Mouse (Mus musculus) MEL (cell line): ENCODE measurements around the gene Oasl1. TPM values are rescaled to one million over a fixed set of nuclear protein-coding genes. Genes with fewer than 3 reads are reported as not detected.

Experiments
- DNase-seq: peaks from one replicate; pipeline ENCODE4 v3.0.0; 2011; ENCODE audit warnings: low read depth, low spot score
- H3K27ac ChIP-seq: 2 replicates; pipeline ENCODE4 v1.5.1; 2012; ENCODE audit warnings: low read depth, mild to moderate bottlenecking, control low read depth, low read length, moderate library complexity; ENCODE audit not compliant: control insufficient read depth
- H3K27me3 ChIP-seq, 2 experiments: fragments of 150-350 bp in 1 of 2; sonication (generic) in 1 of 2; 2 replicates each; pipeline ENCODE4 v1.6.1; 2012; ENCODE audit warnings: low read length in 2 of 2, mild to moderate bottlenecking in 2 of 2, improper control_type of control experiment in 1 of 2, moderate library complexity in 1 of 2; ENCODE audit not compliant: insufficient read depth in 2 of 2, control insufficient read depth in 1 of 2
- H3K36me3 ChIP-seq, 2 experiments: 2 replicates each; pipeline ENCODE4 v1.6.1; 2012 to 2014; ENCODE audit warnings: low read length in 2 of 2, improper control_type of control experiment in 1 of 2, inconsistent platforms in 1 of 2, mild to moderate bottlenecking in 1 of 2; ENCODE audit not compliant: insufficient read depth in 2 of 2, control insufficient read depth in 1 of 2
- H3K4me1 ChIP-seq, 2 experiments: fragments of 150-350 bp in 1 of 2; sonication (generic) in 1 of 2; 2 replicates each; pipeline ENCODE4 v1.6.1; 2012; ENCODE audit warnings: low read length in 2 of 2, improper control_type of control experiment in 1 of 2, mild to moderate bottlenecking in 1 of 2; ENCODE audit not compliant: insufficient read depth in 2 of 2, control insufficient read depth in 1 of 2
- H3K4me3 ChIP-seq, 2 experiments: fragments of 150-350 bp in 1 of 2; sonication (generic) in 1 of 2; 2 replicates each; pipeline ENCODE4 v1.5.1; 2012; ENCODE audit warnings: low read depth in 2 of 2, low read length in 2 of 2, mild to moderate bottlenecking in 2 of 2, moderate library complexity in 2 of 2, control low read depth in 1 of 2, improper control_type of control experiment in 1 of 2; ENCODE audit not compliant: control insufficient read depth in 1 of 2, insufficient read depth in 1 of 2
- H3K79me2 ChIP-seq: 2 replicates; pipeline ENCODE4 v1.6.1; 2012; ENCODE audit warnings: mild to moderate bottlenecking, low read length, moderate library complexity; ENCODE audit not compliant: control insufficient read depth, poor library complexity, insufficient read depth
- H3K9ac ChIP-seq: 2 replicates; pipeline ENCODE4 v1.6.1; 2012; ENCODE audit warnings: low read depth, mild to moderate bottlenecking, control low read depth, low read length, moderate library complexity; ENCODE audit not compliant: control insufficient read depth, poor library complexity, severe bottlenecking
- H3K9me3 ChIP-seq: fragments of 150-350 bp; sonication (generic); replicated peaks from 2 replicates; pipeline ENCODE4 v1.6.1; 2012; ENCODE audit warnings: mild to moderate bottlenecking, low read length, improper control_type of control experiment, moderate library complexity; ENCODE audit not compliant: insufficient read depth
- BHLHE40 ChIP-seq: IDR thresholded peaks from 2 replicates; pipeline ENCODE4 v1.6.1; 2012; ENCODE audit warnings: low read depth, mild to moderate bottlenecking, inconsistent platforms, low read length, improper control_type of control experiment, borderline replicate concordance
- CHD1 ChIP-seq: IDR thresholded peaks from 2 replicates; pipeline ENCODE4 v1.6.1; 2012; ENCODE audit warnings: low read depth, mild to moderate bottlenecking, inconsistent platforms, low read length, improper control_type of control experiment
- CHD2 ChIP-seq: IDR thresholded peaks from 2 replicates; pipeline ENCODE4 v1.6.1; 2011; ENCODE audit warnings: low read length, improper control_type of control experiment
- CTCF ChIP-seq, 3 experiments: IDR thresholded peaks in 2 of 3; conservative IDR thresholded peaks in 1 of 3; 2 replicates each; pipeline ENCODE4 v1.5.1; 2011 to 2012; ENCODE audit warnings: low read length in 3 of 3, low read depth in 2 of 3, mild to moderate bottlenecking in 2 of 3, improper control_type of control experiment in 1 of 3, inconsistent platforms in 1 of 3, mixed read lengths in 1 of 3, moderate library complexity in 1 of 3; ENCODE audit not compliant: control insufficient read depth in 1 of 3, insufficient read depth in 1 of 3, poor library complexity in 1 of 3, severe bottlenecking in 1 of 3
- E2F4 ChIP-seq: IDR thresholded peaks from 2 replicates; pipeline ENCODE4 v1.6.1; 2011; ENCODE audit warnings: low read depth, low read length, improper control_type of control experiment, borderline replicate concordance
- ELF1 ChIP-seq: IDR thresholded peaks from 2 replicates; pipeline ENCODE4 v1.6.1; 2014; ENCODE audit warnings: low read depth, mild to moderate bottlenecking, inconsistent platforms, low read length, improper control_type of control experiment, moderate library complexity
- EP300 ChIP-seq, 2 experiments: IDR thresholded peaks; 2 replicates each; pipeline ENCODE4 v1.6.1; 2011; ENCODE audit warnings: improper control_type of control experiment in 2 of 2, low read length in 2 of 2, low read depth in 1 of 2, mild to moderate bottlenecking in 1 of 2
- ETS1 ChIP-seq: IDR thresholded peaks from 2 replicates; pipeline ENCODE4 v1.6.1; 2012; ENCODE audit warnings: low read depth, mild to moderate bottlenecking, inconsistent platforms, low read length, improper control_type of control experiment, moderate library complexity
- GABPA ChIP-seq: IDR thresholded peaks from 2 replicates; pipeline ENCODE4 v1.6.1; 2012; ENCODE audit warnings: low read depth, mild to moderate bottlenecking, inconsistent platforms, low read length, improper control_type of control experiment, moderate library complexity
- GATA1 ChIP-seq: IDR thresholded peaks from 2 replicates; pipeline ENCODE4 v1.6.1; 2011; ENCODE audit warnings: low read depth, low read length, improper control_type of control experiment
- HCFC1 ChIP-seq: IDR thresholded peaks from 2 replicates; pipeline ENCODE4 v1.6.1; 2012; ENCODE audit warnings: low read depth, mild to moderate bottlenecking, inconsistent platforms, low read length, improper control_type of control experiment, moderate library complexity
- JUND ChIP-seq: IDR thresholded peaks from 2 replicates; pipeline ENCODE4 v1.6.1; 2011; ENCODE audit warnings: low read depth, mild to moderate bottlenecking, improper control_type of control experiment, low read length
- KAT2A ChIP-seq: conservative IDR thresholded peaks from 2 replicates; pipeline ENCODE4 v1.6.1; 2012; ENCODE audit warnings: low read depth, low read length, improper control_type of control experiment, inconsistent platforms
- MAFK ChIP-seq: IDR thresholded peaks from 2 replicates; pipeline ENCODE4 v1.6.1; 2011; ENCODE audit warnings: low read depth, mild to moderate bottlenecking, low read length, improper control_type of control experiment, borderline replicate concordance
- MAX ChIP-seq: IDR thresholded peaks from 2 replicates; pipeline ENCODE4 v1.6.1; 2011; ENCODE audit warnings: low read length, improper control_type of control experiment
- MAZ ChIP-seq: IDR thresholded peaks from 2 replicates; pipeline ENCODE4 v1.6.1; 2012; ENCODE audit warnings: low read depth, mild to moderate bottlenecking, inconsistent platforms, low read length, improper control_type of control experiment
- MEF2A ChIP-seq: IDR thresholded peaks from 2 replicates; pipeline ENCODE4 v1.6.1; 2014; ENCODE audit warnings: low read depth, mild to moderate bottlenecking, inconsistent platforms, low read length, improper control_type of control experiment; ENCODE audit not compliant: poor library complexity, insufficient replicate concordance, severe bottlenecking; ENCODE audit errors: extremely low read depth
- MXI1 ChIP-seq: IDR thresholded peaks from 2 replicates; pipeline ENCODE4 v1.6.1; 2011; ENCODE audit warnings: mild to moderate bottlenecking, low read depth, low read length, improper control_type of control experiment
- MYB ChIP-seq: IDR thresholded peaks from 2 replicates; pipeline ENCODE4 v1.6.1; 2011; ENCODE audit warnings: mild to moderate bottlenecking, low read depth, low read length, improper control_type of control experiment
- MYC ChIP-seq: IDR thresholded peaks from 2 replicates; pipeline ENCODE4 v1.6.1; 2011; ENCODE audit warnings: low read depth, mild to moderate bottlenecking, low read length, improper control_type of control experiment, moderate library complexity
- NRF1 ChIP-seq: IDR thresholded peaks from 2 replicates; pipeline ENCODE4 v1.6.1; 2014; ENCODE audit warnings: low read depth, mild to moderate bottlenecking, inconsistent platforms, low read length, improper control_type of control experiment, moderate library complexity; ENCODE audit not compliant: poor library complexity, insufficient read depth, severe bottlenecking
- POLR2A ChIP-seq, 2 experiments: IDR thresholded peaks; 2 replicates each; pipeline ENCODE4 v1.6.1; 2011 to 2012; ENCODE audit warnings: low read length in 2 of 2, mild to moderate bottlenecking in 2 of 2, control low read depth in 1 of 2, improper control_type of control experiment in 1 of 2, low read depth in 1 of 2, moderate library complexity in 1 of 2; ENCODE audit not compliant: control insufficient read depth in 1 of 2, insufficient read depth in 1 of 2, poor library complexity in 1 of 2
- POLR2AphosphoS2 ChIP-seq: IDR thresholded peaks from 2 replicates; pipeline ENCODE4 v1.6.1; 2011; ENCODE audit warnings: low read length, improper control_type of control experiment
- POLR2AphosphoS5 ChIP-seq: IDR thresholded peaks from 2 replicates; pipeline ENCODE4 v1.6.1; 2012; ENCODE audit warnings: low read depth, borderline replicate concordance, mild to moderate bottlenecking, inconsistent platforms, low read length, moderate library complexity, mixed read lengths
- RCOR1 ChIP-seq: IDR thresholded peaks from 2 replicates; pipeline ENCODE4 v1.6.1; 2012; ENCODE audit warnings: low read depth, mild to moderate bottlenecking, inconsistent platforms, low read length, improper control_type of control experiment
- SIN3A ChIP-seq: IDR thresholded peaks from 2 replicates; pipeline ENCODE4 v1.6.1; 2012; ENCODE audit warnings: low read length, improper control_type of control experiment, inconsistent platforms
- SMC3 ChIP-seq: IDR thresholded peaks from 2 replicates; pipeline ENCODE4 v1.6.1; 2011; ENCODE audit warnings: low read depth, low read length, improper control_type of control experiment
- TAL1 ChIP-seq: IDR thresholded peaks from 2 replicates; pipeline ENCODE4 v1.6.1; 2012; ENCODE audit warnings: mild to moderate bottlenecking, inconsistent platforms, low read length, moderate library complexity, mixed read lengths
- TBP ChIP-seq: IDR thresholded peaks from 2 replicates; pipeline ENCODE4 v1.8.0; 2011; ENCODE audit warnings: low read depth, low read length, improper control_type of control experiment
- TCF12 ChIP-seq: IDR thresholded peaks from 2 replicates; pipeline ENCODE4 v1.6.1; 2014; ENCODE audit warnings: low read depth, mild to moderate bottlenecking, inconsistent platforms, low read length, improper control_type of control experiment, moderate library complexity
- UBTF ChIP-seq: IDR thresholded peaks from 2 replicates; pipeline ENCODE4 v1.6.1; 2012; ENCODE audit warnings: low read depth, mild to moderate bottlenecking, inconsistent platforms, low read length, improper control_type of control experiment, moderate library complexity, borderline replicate concordance; ENCODE audit not compliant: insufficient read depth
- USF1 ChIP-seq: IDR thresholded peaks from 2 replicates; pipeline ENCODE4 v1.6.1; 2014; ENCODE audit warnings: low read depth, mild to moderate bottlenecking, inconsistent platforms, low read length, improper control_type of control experiment, moderate library complexity
- USF2 ChIP-seq, 2 experiments: IDR thresholded peaks; 2 replicates each; pipeline ENCODE4 v1.6.1; 2011 to 2012; ENCODE audit warnings: improper control_type of control experiment in 2 of 2, low read length in 2 of 2, borderline replicate concordance in 1 of 2, inconsistent platforms in 1 of 2, low read depth in 1 of 2, mild to moderate bottlenecking in 1 of 2; ENCODE audit not compliant: insufficient read depth in 1 of 2
- ZC3H11A ChIP-seq: IDR thresholded peaks from 2 replicates; pipeline ENCODE4 v1.6.1; 2012; ENCODE audit warnings: low read depth, mild to moderate bottlenecking, inconsistent platforms, low read length, improper control_type of control experiment
- ZKSCAN1 ChIP-seq: IDR thresholded peaks from 2 replicates; pipeline ENCODE4 v1.6.1; 2012; ENCODE audit warnings: low read depth, mild to moderate bottlenecking, inconsistent platforms, low read length, improper control_type of control experiment, moderate library complexity
- ZMIZ1 ChIP-seq: IDR thresholded peaks from 2 replicates; pipeline ENCODE4 v1.6.1; 2012; ENCODE audit warnings: low read depth, mild to moderate bottlenecking, inconsistent platforms, low read length, improper control_type of control experiment, moderate library complexity
- ZNF384 ChIP-seq: IDR thresholded peaks from 2 replicates; pipeline ENCODE4 v1.6.1; 2012; ENCODE audit warnings: low read depth, mild to moderate bottlenecking, inconsistent platforms, low read length, improper control_type of control experiment
- polyA plus RNA-seq, 2 experiments: library from polyadenylated mRNA; stranded (reverse) in 1 of 2; unstranded in 1 of 2; fragments of >175 nt in 1 of 2; fragments of >200 nt in 1 of 2; gene quantifications; 2 replicates each; pipeline versions ENCODE4 v1.2.1 to v1.2.4; 2012; ENCODE audit warnings: low replicate concordance in 2 of 2, low read depth in 1 of 2; ENCODE audit not compliant: insufficient read length in 2 of 2, insufficient read depth in 1 of 2, missing spikeins in 1 of 2
- total RNA-seq: library from RNA; depleted of rRNA; stranded (reverse); fragments of 300-350 nt; gene quantifications from 2 replicates; pipeline ENCODE4 v1.2.3, GENCODE M21; 2012

The Oasl1 gene
- total and polyA plus RNA-seq, 3 experiments = 8.2 to 33.3 TPM; not detected in 1

GRCm38 (mm10) chr5:114978888-114979249 is 55.8 kb downstream of the Oasl1 start:
- Histone ChIP-seq H3K9ac (peak overlapping the region; percentile 74), H3K36me3 (peaks cover 0 to 6% of the 10 kb centered on the region in 2 experiments; a peak in 2 of 4 replicates), H3K27ac (peak overlapping the region; percentile 75), H3K9me3 (no peaks in the 10 kb centered on the region), H3K4me3 (peak overlapping the region; percentile 65 to 70), H3K4me1 (peaks cover 0 to 6% of the 10 kb centered on the region in 2 experiments; a peak in 2 of 4 replicates), H3K27me3 (no peaks in the 10 kb centered on the region), H3K79me2 (no peaks in the 10 kb centered on the region; the same call in 1 of the 2 replicates)
- peak; percentile 93 for DNase-seq
- no peak for TF ChIP-seq TCF12
- 0 out of 2 replicates have a peak, but pooled peaks have one; percentile 10 for TF ChIP-seq TBP
- TF ChIP-seq SIN3A = no peak
- 0 out of 2 replicates have a peak, but pooled peaks have one; percentile 15 for TF ChIP-seq ETS1
- peak; percentile 59; the same call in 1 of the 2 replicates for TF ChIP-seq MXI1
- no peak for TF ChIP-seq MYB
- TF ChIP-seq POLR2AphosphoS2 = no peak
- TF ChIP-seq SMC3 = peak; percentile 80
- TF ChIP-seq POLR2AphosphoS5 = no peak
- TF ChIP-seq NRF1 = 0 out of 2 replicates have a peak, but pooled peaks have one; percentile 7
- no peak for TF ChIP-seq E2F4
- TF ChIP-seq MYC = peak; percentile 91
- peak; percentile 87 for TF ChIP-seq MAX
- TF ChIP-seq BHLHE40 = no peak
- TF ChIP-seq CHD1 = 0 out of 2 replicates have a peak, but pooled peaks have one; percentile 67
- TF ChIP-seq GABPA = no peak
- TF ChIP-seq HCFC1 = 0 out of 2 replicates have a peak, but pooled peaks have one; percentile 43
- no peak for TF ChIP-seq MEF2A
- TF ChIP-seq MAZ = peak; percentile 55; the same call in 1 of the 2 replicates
- TF ChIP-seq RCOR1 = peak; percentile 8; the same call in 1 of the 2 replicates
- no peak for TF ChIP-seq ZMIZ1
- TF ChIP-seq ZC3H11A = peak; percentile 72
- no peak for TF ChIP-seq EP300 (IDR thresholded peaks at IDR 0.05; ENCODE audit: low read depth in 1 of 2, low read length in 2 of 2)
- peak; percentile 56; the same call in 1 of the 2 replicates for TF ChIP-seq ZNF384
- TF ChIP-seq USF2 (IDR thresholded peaks at IDR 0.05; ENCODE audit: borderline replicate concordance in 1 of 2, insufficient read depth in 1 of 2, low read depth in 1 of 2, low read length in 2 of 2) = no peak
- no peak for TF ChIP-seq ELF1
- no peak for TF ChIP-seq GATA1
- TF ChIP-seq KAT2A = no peak; the same call in 1 of the 2 replicates
- TF ChIP-seq MAFK = no peak
- peak in 2 of 3 experiments; percentile 68 to 75; a peak in 4 of 6 replicates for TF ChIP-seq CTCF (IDR thresholded peaks at IDR 0.05 in 2 of 3, conservative IDR thresholded peaks at IDR 0.05 in 1 of 3; ENCODE audit: control insufficient read depth in 1 of 3, insufficient read depth in 1 of 3, low read depth in 2 of 3, low read length in 3 of 3, poor library complexity in 1 of 3, severe bottlenecking in 1 of 3)
- no peak for TF ChIP-seq POLR2A (IDR thresholded peaks at IDR 0.05; ENCODE audit: control insufficient read depth in 1 of 2, insufficient read depth in 1 of 2, low read depth in 1 of 2, low read length in 2 of 2, poor library complexity in 1 of 2)
- TF ChIP-seq UBTF = no peak
- TF ChIP-seq TAL1 = no peak
- TF ChIP-seq USF1 = no peak
- no peak for TF ChIP-seq ZKSCAN1
- TF ChIP-seq JUND = no peak
- no peak for TF ChIP-seq CHD2
